Mouse (Mus musculus): ENCODE data around the gene Sdk2.

The Sdk2 gene

DNA sequence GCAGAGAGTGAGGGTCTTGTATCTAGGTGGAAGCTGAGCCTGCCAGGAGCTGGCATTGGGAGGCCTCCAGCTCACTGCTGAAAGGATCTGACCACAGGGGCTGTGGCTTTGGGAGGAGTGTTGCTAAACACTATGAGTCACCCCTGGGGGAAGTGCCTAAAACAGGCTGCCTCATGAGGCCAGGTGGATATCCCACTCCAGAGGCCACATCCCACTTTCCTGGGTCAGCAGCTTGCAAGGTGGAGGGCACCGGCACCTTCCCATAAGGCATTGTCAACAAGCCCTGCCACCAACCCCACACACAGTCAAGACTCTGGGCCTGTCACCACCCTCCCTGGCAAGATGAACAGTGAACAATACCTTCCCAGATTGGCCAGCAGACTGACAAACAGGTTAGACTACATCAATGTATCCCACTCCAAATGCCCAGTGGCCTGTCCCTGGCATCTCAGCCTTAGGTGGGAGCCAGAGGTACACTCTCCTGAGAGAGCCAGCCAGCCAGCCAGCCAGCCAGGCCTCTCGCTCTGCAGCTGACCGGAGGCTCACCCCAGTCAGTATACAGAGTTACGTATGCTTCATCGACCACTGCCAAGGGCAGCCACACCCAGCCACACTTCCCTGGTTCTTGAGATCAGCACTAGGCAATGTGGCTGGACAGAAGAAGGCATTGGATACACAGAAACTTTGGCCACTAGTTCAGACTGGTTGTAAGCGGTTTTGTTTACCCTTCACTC, 333.0 kb downstream of the Sdk2 start:
- no peak for DNase-seq

DNA sequence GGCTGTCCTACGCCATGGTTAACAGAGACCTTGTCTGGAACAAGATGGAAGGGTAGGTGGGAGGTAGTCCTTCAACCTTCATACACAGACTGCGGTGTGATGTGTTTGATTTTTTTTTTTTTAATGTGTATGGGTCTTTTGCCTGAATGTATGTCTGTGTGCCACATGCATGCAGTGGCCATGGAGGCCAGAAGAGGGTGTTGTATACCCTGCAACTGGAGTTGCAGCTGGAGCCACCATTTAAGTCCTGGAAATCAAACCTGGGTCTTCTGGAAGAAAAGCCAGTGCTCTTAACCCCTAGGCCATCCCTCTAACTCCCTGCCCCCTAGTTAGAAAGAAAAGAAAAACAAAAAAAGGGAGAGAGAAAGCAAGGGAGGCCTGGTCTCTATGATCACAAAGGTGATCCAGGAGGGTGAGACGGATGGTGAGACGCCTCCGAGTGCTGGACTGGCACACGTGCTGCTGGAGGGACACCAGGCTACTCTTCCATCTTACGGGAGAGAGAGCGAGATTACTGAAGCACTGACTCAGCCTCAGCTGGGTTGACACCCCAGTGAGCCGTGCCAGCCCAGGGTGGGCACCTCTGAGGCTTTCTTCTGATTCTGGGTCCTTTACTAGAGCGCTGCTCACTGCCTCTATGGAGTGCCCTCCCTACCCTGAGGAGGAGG, 334.8 kb downstream of the Sdk2 start:
- DNase-seq, result no peak

DNA sequence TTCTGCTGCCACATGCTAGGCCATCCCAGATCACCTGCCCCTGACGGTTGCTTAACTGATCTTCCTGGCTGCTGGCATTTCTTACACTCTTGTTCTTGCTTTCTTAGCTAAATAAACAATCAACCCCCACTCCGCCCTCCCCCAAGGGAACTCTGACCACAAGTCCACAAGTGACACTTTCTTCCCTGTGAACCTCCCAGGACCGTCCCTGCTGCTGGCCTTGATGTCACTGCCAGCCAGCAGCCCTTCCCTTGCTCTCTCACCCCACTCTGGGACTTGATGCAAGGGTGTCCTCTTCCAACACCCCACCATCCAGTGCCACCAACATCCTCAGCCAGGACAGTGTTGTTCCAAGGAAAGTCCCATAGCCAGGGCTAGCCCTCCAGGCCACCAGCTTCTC, 336.0 kb downstream of the Sdk2 start:
- no peak for DNase-seq

DNA sequence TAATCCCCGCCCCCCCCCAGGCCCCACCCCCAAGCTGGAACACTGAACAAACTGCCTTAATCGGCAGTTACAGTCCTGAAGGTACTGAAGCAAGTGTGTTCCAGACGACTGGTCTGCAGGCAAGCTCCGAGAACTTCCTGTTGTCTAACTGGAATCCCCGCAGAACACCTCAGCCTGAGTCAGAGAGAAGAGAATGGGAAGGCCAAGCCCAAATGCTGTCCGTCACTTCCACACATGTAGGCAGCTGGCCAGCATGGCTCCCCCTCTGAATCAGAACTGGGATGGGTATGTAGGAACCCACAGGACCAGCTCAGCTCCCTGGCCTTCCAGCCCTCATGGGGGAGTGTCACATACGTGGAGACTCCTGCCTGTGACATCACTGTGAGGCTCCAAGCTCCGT, 336.9 kb downstream of the Sdk2 start:
- no peak for DNase-seq

DNA sequence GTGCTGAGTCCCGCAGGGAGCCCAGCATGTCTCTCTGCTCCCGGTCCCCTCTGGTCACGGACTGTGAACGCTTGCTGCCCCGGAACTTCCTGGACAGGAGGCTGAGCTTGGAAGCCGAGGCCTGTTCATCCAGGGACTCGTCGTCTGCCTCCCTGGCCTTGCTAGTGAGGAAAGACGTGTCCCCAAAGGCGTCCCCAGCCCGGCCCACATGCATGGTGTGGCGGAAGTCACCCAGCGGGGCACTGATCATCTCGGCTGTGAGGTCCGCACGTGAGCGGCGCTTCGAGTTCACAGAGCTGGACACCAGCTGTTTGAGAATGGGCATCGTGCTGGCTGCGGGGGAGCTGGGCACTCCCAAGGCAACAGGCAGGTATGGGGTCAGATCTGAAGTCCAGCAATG, 337.6 kb downstream of the Sdk2 start:
- no peak for DNase-seq

DNA sequence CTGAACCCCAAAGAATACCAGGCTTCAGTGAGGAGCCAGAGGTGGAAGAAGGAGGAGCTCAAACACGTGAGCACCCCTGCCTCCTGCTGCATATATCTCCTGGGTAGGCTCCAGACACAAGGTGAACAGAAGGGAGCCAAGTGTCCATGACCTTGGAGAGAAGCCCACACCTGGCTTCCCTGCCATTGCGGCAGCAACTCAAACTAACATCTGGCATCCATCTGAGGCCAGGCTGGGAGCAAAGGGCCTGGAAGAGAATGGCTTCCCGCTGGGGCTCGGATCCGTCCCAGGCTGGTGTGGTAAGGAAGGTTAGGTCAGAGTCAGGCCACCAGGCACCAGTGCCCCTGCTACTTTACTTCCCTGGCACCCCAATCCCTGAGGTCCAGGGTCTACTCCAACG, 338.9 kb downstream of the Sdk2 start:
- DNase-seq, result no peak

DNA sequence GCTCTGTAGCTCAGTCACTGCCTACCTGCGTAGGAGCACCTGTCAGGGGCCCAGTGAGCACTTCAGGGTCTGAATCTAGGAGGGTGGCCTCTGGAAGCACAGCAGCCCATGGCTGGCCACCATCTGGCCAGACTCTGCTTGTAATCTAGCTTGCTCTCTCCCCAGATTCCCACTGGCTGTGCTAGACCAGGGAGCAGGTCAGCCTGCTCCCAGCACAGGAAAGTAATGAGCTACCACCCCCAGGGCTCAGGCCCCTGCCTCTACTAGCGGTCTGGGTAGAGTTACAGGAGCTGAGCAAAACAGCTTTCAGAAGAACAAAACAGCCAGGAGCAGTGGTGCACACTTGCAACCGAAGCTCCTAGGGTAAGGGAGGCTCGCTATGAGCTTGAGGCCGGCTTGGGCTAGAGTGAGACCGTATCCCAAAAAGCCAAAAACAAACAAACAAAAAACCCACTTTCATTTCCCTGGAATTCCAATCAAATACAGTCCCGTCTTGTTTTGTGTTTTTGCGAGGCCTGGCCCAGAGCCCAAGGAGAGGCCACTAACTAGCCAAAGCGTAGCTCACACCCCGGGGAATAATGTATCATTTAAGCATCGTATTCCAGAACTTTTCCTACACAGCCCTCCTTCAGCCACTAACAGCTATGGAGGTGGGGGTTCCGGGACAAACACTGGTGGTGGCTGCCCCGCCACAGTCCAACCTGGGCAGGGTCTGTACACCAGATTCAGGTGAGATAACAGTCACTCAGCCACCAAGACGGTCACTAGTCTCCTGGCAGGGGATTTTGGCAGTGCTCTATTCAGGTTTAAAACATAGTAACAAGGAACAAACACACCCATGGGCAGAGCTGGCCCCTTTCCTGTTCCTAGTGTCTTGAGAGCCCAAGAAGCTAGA, 339.6 kb downstream of the Sdk2 start:
- DNase-seq, result no peak
